Mouse (Mus musculus) urinary bladder, postnatal 0 days (tissue): ENCODE data around the gene Adamts17. TPM values are rescaled to one million over a fixed set of nuclear protein-coding genes. Genes with fewer than 3 reads are reported as not detected.

Experiments used
- polyA plus RNA-seq: library from polyadenylated mRNA; unstranded; fragments of >200 nt; fragmentation: Nextera tagmentation; extraction: Ambion mirVana; gene quantifications from 2 replicates; pipeline ENCODE4 v1.2.1, GENCODE M21; 2015

The Adamts17 gene
- 2.8 and 2.9 TPM in 2 replicates for polyA plus RNA-seq

GRCm38 (mm10) chr7:66839463-66840007 lies at the start of gene Adamts17:
Adamts17 (plus strand) TSS chr7:66839735.

Other genes starting within 250 kb of the Adamts17 start
- 6.1 and 7.7 TPM in 2 replicates for gene Asb7, start 150.1 kb upstream of the Adamts17 start, polyA plus RNA-seq
- 8.8 and 8.9 TPM in 2 replicates for gene Lins1, start 149.8 kb upstream of the Adamts17 start, polyA plus RNA-seq
- gene Cers3, start 96.2 kb upstream of the Adamts17 start, polyA plus RNA-seq: 62.1 and 73.7 TPM in 2 replicates